Mouse (Mus musculus): Measurements from ENCODE around the gene Abcg8.

DNA sequence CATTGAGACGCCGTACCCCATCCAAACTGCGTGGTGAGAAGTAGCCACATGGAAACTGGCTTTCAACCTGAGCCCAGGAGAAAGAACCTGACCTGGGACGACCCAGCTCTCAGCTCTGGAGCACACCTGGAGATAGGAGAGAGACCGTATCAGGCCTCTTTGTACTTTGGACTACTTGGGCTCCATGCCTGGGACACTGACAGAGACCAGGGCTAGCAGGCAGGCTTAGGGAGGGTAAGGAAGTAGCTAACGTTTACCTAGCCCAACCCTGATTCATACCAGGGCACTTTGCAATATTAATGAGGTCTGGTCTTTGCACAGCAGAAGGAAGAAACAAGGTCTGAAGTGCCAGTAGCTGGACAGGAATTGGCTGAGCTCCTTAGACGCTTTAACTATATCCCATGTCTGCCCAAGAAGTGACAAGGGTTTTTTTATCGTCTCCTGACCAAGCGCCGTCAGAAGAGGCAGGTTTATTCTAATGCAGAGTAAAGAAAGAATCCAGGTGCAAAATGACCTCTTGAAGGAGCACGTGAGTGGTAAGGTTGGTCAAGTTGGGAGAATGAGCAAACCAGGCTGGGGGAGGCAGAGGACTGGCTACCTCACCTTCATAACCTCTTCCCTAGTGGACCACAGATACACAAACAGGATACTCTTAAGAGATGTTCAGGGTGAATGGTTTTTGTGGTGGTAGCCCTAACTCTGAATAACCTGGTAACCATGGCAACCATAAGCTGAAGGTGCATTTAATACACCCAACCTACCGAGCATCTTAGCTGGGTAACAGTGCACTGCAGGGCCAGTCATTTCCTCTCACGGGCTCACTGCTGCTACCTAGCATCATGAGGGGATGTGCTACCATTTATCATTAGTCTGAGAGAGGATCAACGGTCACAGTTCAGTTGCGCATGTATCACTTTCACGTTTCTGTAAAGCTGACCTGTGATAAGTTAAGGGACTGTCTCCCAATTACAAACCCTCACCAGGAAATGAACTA lies 3.4 kb upstream of the Abcg8 start:
- TF ChIP-seq EP300 (IDR thresholded peaks at IDR 0.05; ENCODE audit: low read depth) (no peak), CTCF (IDR thresholded peaks at IDR 0.05; ENCODE audit: low read depth) (no peak)
